Mouse (Mus musculus) liver, embryonic 16.5 days (tissue): Measurements from ENCODE around the gene Relt. TPM values are rescaled to one million over a fixed set of nuclear protein-coding genes. Genes with fewer than 3 reads are reported as not detected.

Experiments used
- ATAC-seq: fragments of 200-750 bp; cut with Nextera tagmentation; 2 replicates; pipeline ENCODE4 v1.8.0; 2017; ENCODE audit warnings: low read depth, mild to moderate bottlenecking, moderate number of reproducible peaks, moderate library complexity
- H3K27ac ChIP-seq: fragments of 300-500 bp; sonication (generic); 2 replicates; pipeline ENCODE4 v1.5.1; 2014; ENCODE audit warnings: mild to moderate bottlenecking, low read length
- H3K27me3 ChIP-seq: fragments of 300-500 bp; sonication (generic); 2 replicates; pipeline ENCODE4 v1.6.1; 2014; ENCODE audit warnings: low read depth, low read length, mixed read lengths; ENCODE audit not compliant: control insufficient read depth, insufficient read depth
- H3K36me3 ChIP-seq: fragments of 300-500 bp; sonication (generic); 2 replicates; pipeline ENCODE4 v1.6.1; 2014; ENCODE audit warnings: mild to moderate bottlenecking; ENCODE audit not compliant: control insufficient read depth, insufficient read depth
- H3K4me1 ChIP-seq: fragments of 300-500 bp; sonication (generic); 2 replicates; pipeline ENCODE4 v1.6.1; 2014; ENCODE audit warnings: low read depth, low read length, mixed read lengths; ENCODE audit not compliant: control insufficient read depth
- H3K4me2 ChIP-seq: fragments of 300-500 bp; sonication (generic); 2 replicates; pipeline ENCODE4 v1.6.1; 2014; ENCODE audit warnings: low read depth, low read length, mixed read lengths
- H3K4me3 ChIP-seq: fragments of 300-500 bp; sonication (generic); 2 replicates; pipeline ENCODE4 v1.5.1; 2014; ENCODE audit warnings: low read depth, mild to moderate bottlenecking, low read length
- H3K9ac ChIP-seq: fragments of 300-500 bp; sonication (generic); 2 replicates; pipeline ENCODE4 v1.6.1; 2014; ENCODE audit warnings: low read depth, low read length
- H3K9me3 ChIP-seq: fragments of 300-500 bp; sonication (generic); replicated peaks from 2 replicates; pipeline ENCODE4 v1.6.1; 2016; ENCODE audit warnings: low read length; ENCODE audit not compliant: control insufficient read depth
- WGBS: fragments of 180-500 bp; shearing (Covaris S2); extraction: QIAGEN DNeasy Blood & Tissue Kit; methylation state at CpG from one replicate; pipeline ENCODE4 v1.1.7; 2014; ENCODE audit not compliant: insufficient replicate concordance; 5-methylcytosine and 5-hydroxymethylcytosine counted together
- polyA plus RNA-seq: library from polyadenylated mRNA; unstranded; fragments of >200 nt; fragmentation: Nextera tagmentation; extraction: Ambion mirVana; gene quantifications from 2 replicates; pipeline ENCODE4 v1.2.1, GENCODE M21; 2015

Relt gene
- polyA plus RNA-seq, 1 experiment from 2014 or later: 15.8 TPM

GRCm38 (mm10) chr7:100904612-100905011, 41.4 kb upstream of the Relt start:
- 35% methylated on average over 5 of the region's 5 CpGs for WGBS
- ATAC-seq: no peak
- H3K4me2 ChIP-seq: no peak overlapping the region

GRCm38 (mm10) chr7:100902451-100903137, 39.3 kb upstream of the Relt start:
- Histone ChIP-seq H3K9me3 (no peaks in the 10 kb centered on the region), H3K4me2 (no peak overlapping the region), H3K36me3 (no peaks in the 10 kb centered on the region), H3K4me1 (no peaks in the 10 kb centered on the region), H3K4me3 (no peak overlapping the region), H3K27me3 (no peaks in the 10 kb centered on the region), H3K9ac (no peak overlapping the region), H3K27ac (no peak overlapping the region)
- WGBS: 55% methylated on average over 9 of the region's 9 CpGs
- no peak for ATAC-seq

More at GRCm38 (mm10) chr7:100904612-100905011, 41.4 kb upstream of the Relt start:
- H3K4me1 ChIP-seq: no peaks in the 10 kb centered on the region
- no peak overlapping the region for H3K4me3 ChIP-seq
- no peak overlapping the region for H3K27ac ChIP-seq
- H3K27me3 ChIP-seq: no peaks in the 10 kb centered on the region
- no peak overlapping the region for H3K9ac ChIP-seq
- no peaks in the 10 kb centered on the region for H3K36me3 ChIP-seq
- H3K9me3 ChIP-seq: no peaks in the 10 kb centered on the region

GRCm38 (mm10) chr7:100897828-100898227, 34.6 kb upstream of the Relt start:
- Histone ChIP-seq H3K27me3 (peaks cover 28% of the 10 kb centered on the region), H3K9me3 (no peaks in the 10 kb centered on the region), H3K27ac (no peak overlapping the region), H3K4me2 (no peak overlapping the region), H3K4me1 (peaks cover 2% of the 10 kb centered on the region; the same call in 1 of the 2 replicates), H3K4me3 (no peak overlapping the region), H3K9ac (no peak overlapping the region), H3K36me3 (no peaks in the 10 kb centered on the region)
- ATAC-seq: no peak
- WGBS: 54% methylated on average over 5 of the region's 5 CpGs

- H3K4me1 ChIP-seq: peaks cover 2% of the 10 kb centered on the region; the same call in 1 of the 2 replicates
- H3K27ac ChIP-seq: no peak overlapping the region
- peak overlapping the region; percentile 56 for H3K4me3 ChIP-seq
- peaks cover 28% of the 10 kb centered on the region for H3K27me3 ChIP-seq
- no peak for ATAC-seq
- H3K4me2 ChIP-seq: peak overlapping the region; percentile 66
- no peaks in the 10 kb centered on the region for H3K36me3 ChIP-seq
- no peaks in the 10 kb centered on the region for H3K9me3 ChIP-seq
- WGBS: 6% methylated on average over 12 of the region's 12 CpGs
- no peak overlapping the region; the same call in 1 of the 2 replicates for H3K9ac ChIP-seq
Measured at GRCm38 (mm10) chr7:100894833-100895226, 31.6 kb upstream of the Relt start.

GRCm38 (mm10) chr7:100894057-100894832, 31.0 kb upstream of the Relt start:
- Histone ChIP-seq H3K36me3 (no peaks in the 10 kb centered on the region), H3K4me1 (peaks cover 2% of the 10 kb centered on the region; the same call in 1 of the 2 replicates), H3K9me3 (no peaks in the 10 kb centered on the region), H3K27me3 (peaks cover 28% of the 10 kb centered on the region), H3K4me3 (peak overlapping the region; percentile 56), H3K4me2 (peak overlapping the region; percentile 66), H3K9ac (peak overlapping the region; percentile 24; the same call in 1 of the 2 replicates), H3K27ac (no peak overlapping the region)
- WGBS: 5% methylated on average over 53 of the region's 53 CpGs
- ATAC-seq: no peak

GRCm38 (mm10) chr7:100893249-100894056, 30.2 kb upstream of the Relt start:
- no peak overlapping the region for H3K4me2 ChIP-seq

GRCm38 (mm10) chr7:100886535-100886934, 23.3 kb upstream of the Relt start:
- no peak overlapping the region for H3K4me2 ChIP-seq
- H3K36me3 ChIP-seq: no peaks in the 10 kb centered on the region
- 20% methylated on average over 3 of the region's 3 CpGs for WGBS
- H3K27ac ChIP-seq: no peak overlapping the region
- no peak overlapping the region for H3K4me3 ChIP-seq
- H3K9me3 ChIP-seq: no peaks in the 10 kb centered on the region
- no peaks in the 10 kb centered on the region for H3K27me3 ChIP-seq
- no peak overlapping the region for H3K9ac ChIP-seq
- no peaks in the 10 kb centered on the region for H3K4me1 ChIP-seq
- ATAC-seq: no peak

More at GRCm38 (mm10) chr7:100893249-100894056, 30.2 kb upstream of the Relt start:
- 0 out of 2 replicates have a peak, but pooled peaks have one; percentile 30 for ATAC-seq
- Histone ChIP-seq H3K27ac (no peak overlapping the region), H3K9ac (no peak overlapping the region), H3K36me3 (no peaks in the 10 kb centered on the region), H3K27me3 (peaks cover 28% of the 10 kb centered on the region), H3K9me3 (no peaks in the 10 kb centered on the region), H3K4me1 (peaks cover 2% of the 10 kb centered on the region; the same call in 1 of the 2 replicates), H3K4me3 (no peak overlapping the region)
- 67% methylated on average over 20 of the region's 20 CpGs for WGBS

GRCm38 (mm10) chr7:100884460-100884859, 21.2 kb upstream of the Relt start:
- no peak overlapping the region for H3K9ac ChIP-seq
- no peaks in the 10 kb centered on the region for H3K9me3 ChIP-seq
- no peaks in the 10 kb centered on the region for H3K36me3 ChIP-seq
- H3K27me3 ChIP-seq: no peaks in the 10 kb centered on the region
- 77% methylated on average over 4 of the region's 4 CpGs for WGBS
- no peak overlapping the region for H3K4me2 ChIP-seq
- peaks cover 5% of the 10 kb centered on the region for H3K4me1 ChIP-seq
- ATAC-seq: no peak
- no peak overlapping the region for H3K27ac ChIP-seq
- no peak overlapping the region for H3K4me3 ChIP-seq
